Mouse (Mus musculus): ENCODE measurements around the gene Tm4sf20.

Gene Tm4sf20

DNA sequence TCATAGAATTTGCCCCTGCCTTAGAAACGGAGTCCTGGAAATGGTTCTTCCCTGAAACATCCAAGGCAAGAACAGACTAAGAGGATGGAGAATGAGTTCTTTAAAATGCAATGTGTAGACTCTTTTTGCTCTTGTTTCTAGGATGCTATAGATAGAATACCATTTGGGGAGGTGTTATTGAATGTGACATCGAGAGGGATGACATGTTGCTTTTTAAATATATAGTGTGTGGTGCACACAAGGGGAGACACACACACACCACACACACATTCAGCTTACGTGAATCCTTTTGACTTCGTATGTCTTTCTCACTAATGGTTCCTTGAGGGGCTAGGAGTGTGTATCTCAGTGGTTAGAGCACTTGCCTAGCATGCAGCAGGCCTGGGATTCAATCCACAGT, 7.0 kb upstream of the Tm4sf20 start:
- DNase-seq (ENCODE audit: low spot score) = no peak

DNA sequence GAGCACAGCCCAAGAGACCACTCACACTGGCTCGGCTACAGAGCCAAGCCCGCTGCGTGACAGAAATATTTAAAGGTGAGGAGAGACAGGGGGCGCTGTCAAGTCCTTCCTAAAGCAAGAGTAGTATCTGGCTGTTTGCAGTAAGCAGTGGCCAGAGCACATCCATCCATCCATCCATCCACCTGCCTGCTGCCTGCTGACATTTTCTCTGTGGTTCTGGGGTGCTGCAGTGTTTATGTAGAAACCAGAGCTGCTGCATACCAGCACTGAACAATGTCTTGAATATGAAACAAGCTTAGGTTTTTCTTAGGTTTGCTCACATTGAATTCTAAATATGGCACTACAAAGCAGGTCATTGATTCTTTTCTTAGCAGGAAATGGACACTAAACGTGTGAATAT, 4.9 kb upstream of the Tm4sf20 start:
- no peak for DNase-seq (ENCODE audit: low spot score)

DNA sequence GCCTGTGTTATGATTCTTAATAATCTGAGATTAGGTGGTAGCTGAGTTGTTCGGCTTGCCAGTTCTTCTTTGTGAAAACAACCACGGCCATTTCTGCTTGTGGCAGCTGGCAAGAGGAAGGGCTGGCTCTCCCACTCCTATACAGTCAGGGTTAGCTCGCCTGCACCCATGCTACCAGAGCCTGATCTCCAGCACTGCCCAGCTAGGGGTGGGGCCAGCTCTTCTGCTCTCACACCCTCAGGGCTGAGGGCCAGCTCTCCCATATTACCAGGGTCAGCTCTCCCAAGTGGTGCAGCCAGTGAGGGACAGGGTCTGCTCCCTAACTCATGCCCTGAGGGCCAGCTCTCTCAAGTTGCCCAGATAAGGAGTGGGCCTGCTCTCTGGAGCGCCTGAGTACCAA, 4.2 kb upstream of the Tm4sf20 start:
- no peak for DNase-seq (ENCODE audit: low spot score)

- DNase-seq (ENCODE audit: low spot score) = no peak
Observed at GRCm38 (mm10) chr1:82771022-82771586, 2.8 kb upstream of the Tm4sf20 start, which contains the start of gene Gm47791. TSS of gene Gm47791 (minus strand) at chr1:82771243.

DNA sequence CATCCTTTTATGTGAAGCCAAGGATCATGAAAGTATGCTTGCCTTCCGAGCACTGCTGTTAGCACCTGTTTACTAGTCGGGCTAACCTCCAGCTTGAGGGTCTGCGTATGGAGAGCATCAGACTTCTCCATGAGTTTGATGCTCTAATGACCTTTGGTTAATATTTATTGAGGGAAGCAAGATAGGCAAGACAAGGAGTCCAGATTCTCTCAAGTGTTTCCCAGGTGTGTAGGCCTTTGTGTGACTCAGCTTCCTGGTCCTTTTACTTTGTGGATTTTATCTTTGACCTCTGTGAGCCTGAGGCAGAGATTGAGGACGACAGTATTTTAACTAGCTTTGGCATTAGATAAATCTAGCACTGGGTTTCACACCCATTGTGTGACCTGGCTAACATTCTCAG, 1.6 kb downstream of the Tm4sf20 start:
- no peak for DNase-seq (ENCODE audit: low spot score)

GRCm38 (mm10) chr1:82766227-82766626, 2.0 kb downstream of the Tm4sf20 start:
- DNase-seq (ENCODE audit: low spot score) = no peak

- no peak for DNase-seq (ENCODE audit: low spot score)
Observed at GRCm38 (mm10) chr1:82762274-82762673, 6.0 kb downstream of the Tm4sf20 start.

DNA sequence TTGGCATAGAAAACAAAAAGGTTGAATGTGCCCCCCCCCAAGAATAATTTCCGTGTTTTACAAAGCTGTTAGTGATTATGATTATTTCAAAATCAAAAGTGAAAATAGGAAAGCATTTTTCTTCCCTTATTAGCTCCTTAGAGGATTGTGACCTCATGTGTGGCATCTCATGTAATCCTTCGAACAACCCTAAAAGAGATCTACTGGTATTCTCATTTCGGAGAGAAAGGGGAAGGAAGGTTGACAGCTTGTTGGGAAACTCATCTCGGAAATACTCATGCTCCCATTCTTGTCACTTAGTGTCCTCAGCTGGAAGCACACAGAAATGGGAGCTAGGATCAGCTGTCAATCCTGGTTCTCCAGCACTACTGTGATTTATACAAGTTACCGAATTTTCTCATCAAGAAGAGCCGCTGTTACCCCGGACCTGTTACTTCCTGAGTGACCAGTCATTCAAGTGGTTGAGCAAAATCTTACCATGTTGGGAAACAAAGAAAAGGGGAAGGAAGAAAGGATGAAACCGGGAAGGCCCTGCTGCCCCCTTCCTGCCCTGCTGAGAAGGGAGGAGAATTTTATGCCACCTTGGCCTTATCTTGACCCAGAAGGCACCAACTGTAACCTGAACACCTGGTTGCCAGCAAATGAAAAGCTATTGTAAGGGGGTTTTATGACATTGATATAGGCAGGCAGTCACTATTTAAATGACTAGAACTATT, 6.6 kb downstream of the Tm4sf20 start:
- DNase-seq (ENCODE audit: low spot score) = no peak

GRCm38 (mm10) chr1:82759520-82759919, 8.7 kb downstream of the Tm4sf20 start:
- no peak for DNase-seq (ENCODE audit: low spot score)

DNA sequence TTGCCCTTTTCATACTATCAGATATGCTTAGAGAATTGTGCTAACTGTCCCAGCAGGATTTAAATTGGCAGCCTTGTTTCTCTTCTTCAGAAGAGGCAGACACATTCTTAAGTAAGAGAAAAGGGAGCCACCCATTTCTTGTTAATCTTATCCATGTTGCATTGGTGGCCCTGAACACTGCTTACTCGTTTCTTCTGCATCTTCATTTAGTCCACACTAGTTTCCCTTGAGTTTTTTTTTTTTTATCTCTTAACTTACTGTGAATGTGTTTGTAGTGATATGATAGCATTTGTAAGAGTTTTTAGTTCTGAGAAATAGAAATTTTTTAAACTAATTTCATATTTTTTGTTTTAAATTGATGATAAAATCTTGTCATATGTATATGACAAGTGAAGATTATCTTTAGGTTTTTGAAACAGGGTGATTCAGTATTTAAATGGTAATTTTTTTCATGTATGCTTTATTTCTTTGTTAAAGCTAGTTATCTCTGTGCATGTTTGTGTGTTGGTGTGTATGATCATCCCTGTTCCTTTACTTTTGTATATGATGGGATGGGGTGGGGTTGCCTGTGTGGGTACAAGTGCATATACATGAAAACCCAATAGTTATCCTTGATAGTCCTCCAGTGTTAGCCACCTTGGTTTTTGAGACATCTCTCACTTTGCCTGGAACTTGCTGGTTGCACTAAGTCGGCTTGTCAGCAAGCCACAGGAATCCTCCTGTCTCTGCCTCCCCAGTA, 20.4 kb downstream of the Tm4sf20 start:
- DNase-seq (ENCODE audit: low spot score) = no peak

DNA sequence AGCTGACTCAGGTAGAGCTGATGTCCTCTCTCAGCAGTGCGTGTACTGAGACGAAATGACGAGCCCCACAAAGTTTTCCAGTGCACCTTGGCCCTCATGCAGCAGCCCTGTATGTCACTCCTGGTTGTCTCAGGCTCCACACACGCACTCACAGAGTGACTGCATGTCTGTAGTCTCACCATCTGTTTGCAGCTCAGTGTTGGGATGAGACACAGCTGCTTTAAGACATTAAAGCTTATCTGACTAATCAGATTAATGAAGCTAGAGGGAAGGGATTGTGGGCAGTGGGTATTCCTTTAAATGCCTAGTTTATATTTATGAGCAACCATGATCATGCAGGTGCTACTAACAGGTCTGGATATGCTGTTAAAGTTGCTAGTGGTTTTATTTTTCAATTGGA, 21.9 kb downstream of the Tm4sf20 start:
- DNase-seq (ENCODE audit: low spot score) = no peak

GRCm38 (mm10) chr1:82743962-82744361, 24.3 kb downstream of the Tm4sf20 start:
- DNase-seq (ENCODE audit: low spot score) = no peak

DNA sequence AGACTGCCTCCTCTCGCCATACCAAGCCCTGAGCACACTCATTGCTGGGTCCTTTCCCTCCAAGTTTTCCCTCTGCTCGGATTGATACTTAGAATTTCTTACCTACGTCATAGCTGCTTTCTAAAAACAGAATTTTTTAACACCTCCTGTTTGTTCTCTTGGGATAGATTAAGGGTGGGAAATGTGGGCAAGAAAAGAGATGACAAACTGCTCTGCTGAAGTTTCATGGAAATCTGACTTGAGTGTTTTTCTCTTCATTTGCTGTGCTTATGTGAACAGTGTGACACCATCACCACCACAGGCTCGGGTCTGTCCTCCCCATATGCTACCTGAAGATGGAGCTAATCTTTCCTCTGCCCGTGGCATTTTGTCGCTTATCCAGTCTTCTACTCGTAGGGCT, 26.7 kb downstream of the Tm4sf20 start:
- no peak for DNase-seq (ENCODE audit: low spot score)

GRCm38 (mm10) chr1:82738066-82738465, 30.2 kb downstream of the Tm4sf20 start:
- no peak for DNase-seq (ENCODE audit: low spot score)

- DNase-seq (ENCODE audit: low spot score) = no peak
Observed at GRCm38 (mm10) chr1:82733357-82733756, 34.9 kb downstream of the Tm4sf20 start.

DNA sequence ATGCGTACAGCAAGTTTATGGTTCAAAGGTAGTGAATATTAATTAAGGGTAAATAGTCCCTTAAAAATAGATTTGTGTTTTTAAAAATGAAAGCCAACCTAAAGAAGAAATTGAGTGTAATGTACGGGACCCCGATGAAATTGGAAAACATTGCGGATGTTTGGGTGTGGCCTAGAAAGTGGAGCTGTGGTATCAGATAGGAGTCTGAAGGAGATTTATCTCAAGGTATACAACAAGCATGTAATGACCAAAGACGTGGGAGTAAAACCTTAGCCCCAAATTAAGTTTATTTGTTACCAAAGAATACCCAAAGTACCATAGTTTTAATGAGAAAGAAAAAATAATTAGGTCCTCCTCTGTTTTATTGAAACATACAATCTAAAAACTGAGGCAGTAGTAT, 41.8 kb downstream of the Tm4sf20 start:
- no peak for DNase-seq (ENCODE audit: low spot score)

DNA sequence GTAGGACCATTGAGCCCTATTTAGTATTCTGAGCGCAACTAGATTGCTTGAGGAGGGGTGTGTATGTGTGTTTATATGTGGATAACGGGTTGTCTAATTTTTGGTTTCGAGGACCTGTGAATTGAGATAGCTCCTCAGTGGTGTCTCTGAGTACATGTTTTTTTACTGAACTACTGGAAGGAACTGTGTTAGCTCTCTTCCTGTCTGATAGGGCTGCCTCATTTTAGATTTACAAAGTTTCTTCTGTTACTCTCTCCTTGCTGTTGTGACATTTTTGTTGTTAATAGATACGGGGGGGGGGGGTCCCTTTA, 42.4 kb downstream of the Tm4sf20 start:
- no peak for DNase-seq (ENCODE audit: low spot score)

DNA sequence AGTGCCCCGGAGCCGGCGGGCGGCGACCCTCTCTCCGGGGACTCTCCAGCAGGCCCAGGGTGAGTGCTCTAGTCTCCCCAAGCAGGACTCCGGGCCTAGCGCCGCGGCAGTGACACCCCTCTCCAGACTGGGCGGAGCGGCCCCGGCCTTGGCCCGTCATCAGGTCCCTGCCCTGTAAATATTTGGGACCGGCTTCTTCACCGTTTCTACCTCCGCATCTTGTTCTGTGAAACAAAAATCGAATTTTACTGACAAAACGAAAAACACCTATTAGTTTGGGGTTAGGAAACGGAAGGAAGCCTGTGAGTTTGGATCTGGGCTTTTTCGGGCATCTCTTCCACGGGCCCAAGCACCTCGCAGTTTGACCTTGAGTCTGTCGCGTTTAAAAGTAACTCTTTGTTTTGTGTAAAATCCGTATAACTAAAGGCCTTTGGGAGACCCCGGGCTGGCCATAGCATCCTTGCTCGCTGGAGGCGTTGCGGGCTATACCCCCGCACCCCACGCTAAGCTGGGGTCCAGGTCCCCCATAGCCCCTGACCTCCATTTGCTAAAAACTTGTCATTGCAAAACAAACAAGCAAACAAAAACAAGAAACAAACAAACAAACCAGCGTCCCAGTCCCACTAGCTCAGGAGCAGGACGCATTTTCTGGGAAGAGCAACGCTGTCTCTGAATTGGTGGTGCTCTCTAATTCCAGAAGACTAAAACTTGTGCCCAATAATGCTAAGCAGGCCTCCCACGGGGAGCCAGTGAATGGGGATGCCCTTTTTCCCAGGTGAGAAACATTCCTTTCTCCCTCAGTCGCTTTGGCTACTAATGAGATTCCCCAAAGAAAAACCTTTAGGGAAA, 43.0 kb downstream of the Tm4sf20 start:
- peak; percentile 6 for DNase-seq (ENCODE audit: low spot score)

GRCm38 (mm10) chr1:82724339-82725025, 43.8 kb downstream of the Tm4sf20 start, which contains the start of gene Mff:
TSS of gene Mff (plus strand) at chr1:82724890.
- peak; percentile 97 for DNase-seq (ENCODE audit: low spot score)

DNA sequence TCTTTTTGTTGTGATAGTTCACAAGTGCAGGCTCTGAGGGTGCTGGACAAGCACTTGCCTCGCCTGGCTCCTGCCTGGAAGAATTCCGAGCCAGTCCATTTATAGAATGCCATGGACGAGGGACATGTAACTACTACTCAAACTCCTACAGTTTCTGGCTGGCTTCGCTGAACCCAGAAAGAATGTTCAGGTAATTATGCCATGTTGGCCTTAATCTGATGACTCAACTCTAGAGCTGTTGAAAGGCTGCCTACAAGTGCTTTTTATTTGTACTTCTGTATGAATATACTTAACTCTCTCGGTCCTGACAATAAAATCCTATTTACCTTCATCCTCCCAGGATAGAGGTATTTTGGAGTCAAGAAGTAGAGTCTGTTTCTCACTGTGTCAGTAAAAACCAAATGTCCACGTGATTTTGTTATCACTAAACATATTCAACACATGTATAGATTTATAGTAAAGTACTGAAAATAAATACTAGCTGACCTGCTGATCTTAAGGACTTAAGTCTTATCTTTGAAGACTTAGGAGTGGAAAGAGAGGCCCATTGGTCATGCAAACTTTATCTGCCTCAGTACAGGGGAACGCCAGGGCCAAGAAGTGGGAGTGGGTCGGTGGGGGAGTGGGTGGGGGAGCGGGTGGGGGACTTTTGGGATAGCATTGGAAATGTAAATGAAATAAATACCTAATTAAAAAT, 50.3 kb downstream of the Tm4sf20 start:
- no peak for DNase-seq (ENCODE audit: low spot score)

Measured in embryo, embryonic 10 days (tissue).